Mouse (Mus musculus): Measurements from ENCODE around the gene Nphs1. TPM values are rescaled to one million over a fixed set of nuclear protein-coding genes. Genes with fewer than 3 reads are reported as not detected.
"Not testable (repeated sequence)": the region's sequence is repeated elsewhere in the genome, so short reads cannot be mapped to it uniquely, and the experiment has no call there.

Nphs1 gene
- polyA plus RNA-seq, 1 experiment from 2014 or later = 3.7 TPM

DNA sequence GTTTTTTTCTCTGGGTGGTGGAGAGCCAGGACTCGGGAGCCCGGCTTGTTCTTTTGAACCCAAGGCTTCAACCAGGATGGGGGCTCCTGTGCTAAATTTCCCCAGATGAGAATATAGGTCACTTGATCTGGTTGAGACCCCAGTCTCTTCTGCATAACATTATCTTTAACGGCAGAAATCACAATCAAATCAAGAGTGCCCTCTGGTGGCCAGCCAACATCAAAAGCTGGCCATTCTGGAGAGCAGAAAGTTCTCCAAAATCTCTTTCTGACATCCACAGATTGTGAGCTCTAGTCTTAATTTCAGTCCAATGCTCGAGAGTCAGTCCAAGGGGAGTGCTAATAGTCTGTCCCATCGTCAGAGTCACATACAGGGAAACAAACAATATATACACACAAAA lies 43.0 kb downstream of the Nphs1 start:
- not testable (repeated sequence) for H3K9me3 ChIP-seq; H3K27ac ChIP-seq; H3K9ac ChIP-seq; ATAC-seq (ENCODE audit: insufficient read depth, low FRiP score, low read depth); H3K4me1 ChIP-seq; H3K27me3 ChIP-seq (replicated peaks); H3K4me2 ChIP-seq; H3K36me3 ChIP-seq; H3K4me3 ChIP-seq (replicated peaks)
- 71% methylated on average over 5 of the region's 5 CpGs for WGBS

DNA sequence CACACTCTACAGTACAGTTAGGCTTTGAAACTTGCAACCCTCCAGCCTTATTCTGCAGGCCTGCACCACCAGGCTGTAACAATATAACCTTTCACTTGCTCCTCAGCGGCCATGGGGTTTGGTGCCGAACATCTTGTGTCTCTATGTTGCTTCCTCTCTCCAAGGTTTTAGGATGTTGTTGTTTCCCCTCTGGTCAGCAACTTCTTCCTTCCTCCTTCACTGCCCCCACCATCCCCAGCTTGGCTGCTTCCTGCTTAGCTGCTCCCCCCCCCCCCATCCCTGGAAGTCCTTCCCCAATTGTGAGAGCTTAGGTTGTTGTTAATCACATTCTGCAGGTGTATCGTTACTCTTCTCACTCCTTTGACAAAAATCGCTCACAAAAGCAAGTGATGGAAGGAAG lies 49.9 kb downstream of the Nphs1 start:
- Histone ChIP-seq H3K4me2 (no peak overlapping the region), H3K27me3 (replicated peaks) (no peaks in the 10 kb centered on the region), H3K4me3 (replicated peaks) (no peak overlapping the region), H3K27ac (no peak overlapping the region), H3K9ac (no peak overlapping the region), H3K36me3 (no peaks in the 10 kb centered on the region), H3K4me1 (no peaks in the 10 kb centered on the region), H3K9me3 (no peaks in the 10 kb centered on the region)
- no peak for ATAC-seq (ENCODE audit: insufficient read depth, low FRiP score, low read depth)
- WGBS = 62% methylated on average over 4 of the region's 4 CpGs

DNA sequence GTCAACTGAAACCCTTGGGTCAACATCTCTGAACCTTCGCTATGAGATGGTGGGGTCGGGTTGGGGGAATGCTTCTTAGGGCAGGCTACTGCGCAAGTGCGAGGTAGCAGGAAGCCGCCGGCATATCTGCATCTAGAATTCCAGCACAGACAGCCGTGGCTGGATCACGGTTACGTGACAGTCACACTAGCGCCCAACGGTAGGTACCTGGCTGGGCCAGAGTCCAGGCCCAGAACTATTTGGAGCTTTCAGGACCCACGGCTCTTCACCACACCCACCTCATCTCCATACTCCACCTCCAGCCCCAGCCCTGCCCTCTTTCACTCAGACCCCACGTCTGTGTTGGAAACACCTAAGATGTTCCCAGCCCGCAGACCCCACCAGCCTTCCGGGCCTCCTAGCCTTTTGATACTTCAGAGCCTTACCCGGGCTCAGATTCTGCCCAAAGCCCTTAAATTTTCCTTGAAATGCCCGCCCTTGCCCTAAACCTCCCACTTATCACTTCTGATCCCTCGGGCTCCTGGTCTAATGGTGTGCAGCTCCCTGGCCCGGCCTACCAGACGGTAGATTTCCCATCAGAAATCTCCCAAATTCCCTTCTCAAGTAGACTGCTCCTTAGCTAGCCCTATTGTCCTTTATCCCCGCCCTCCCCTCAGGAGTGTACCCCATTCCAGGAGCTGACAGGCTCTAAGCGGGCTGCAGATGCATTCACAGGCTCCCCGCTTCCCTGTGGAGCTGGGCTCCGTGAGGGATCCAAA lies 57.1 kb downstream of the Nphs1 start:
- no peaks in the 10 kb centered on the region for H3K27me3 ChIP-seq (replicated peaks)
- H3K27ac ChIP-seq = no peak overlapping the region
- ATAC-seq (ENCODE audit: insufficient read depth, low FRiP score, low read depth) = no peak
- H3K4me3 ChIP-seq (replicated peaks) = no peak overlapping the region
- no peak overlapping the region for H3K4me2 ChIP-seq
- no peak overlapping the region for H3K9ac ChIP-seq
- no peaks in the 10 kb centered on the region for H3K9me3 ChIP-seq
- H3K36me3 ChIP-seq = no peaks in the 10 kb centered on the region
- no peaks in the 10 kb centered on the region for H3K4me1 ChIP-seq
- WGBS = 56% methylated on average over 24 of the region's 24 CpGs

DNA sequence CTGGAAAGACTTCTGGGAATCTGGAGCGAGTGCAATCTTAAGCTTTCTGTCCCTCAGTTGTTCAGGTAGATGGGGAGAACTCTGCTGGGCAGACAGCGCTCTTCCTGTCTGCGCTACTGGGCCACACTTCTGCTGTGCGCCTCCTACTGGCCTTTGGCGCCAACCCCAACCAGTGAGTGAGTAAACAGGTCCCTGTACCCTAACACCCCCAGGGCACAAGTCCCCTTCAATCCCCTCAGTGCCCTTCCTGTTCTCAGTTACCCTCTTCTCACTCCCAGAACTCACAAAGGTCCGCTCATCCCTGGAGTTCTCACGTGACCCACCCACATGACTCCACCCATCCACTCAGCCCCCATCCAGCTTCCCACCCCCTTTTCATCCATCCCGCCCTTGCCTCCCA lies 60.2 kb downstream of the Nphs1 start:
- no peak for ATAC-seq (ENCODE audit: insufficient read depth, low FRiP score, low read depth)
- H3K27me3 ChIP-seq (replicated peaks) = no peaks in the 10 kb centered on the region
- H3K27ac ChIP-seq = no peak overlapping the region
- 0 out of 2 replicates have a peak, but pooled peaks cover under 1% of the 10 kb centered on the region for H3K36me3 ChIP-seq
- no peaks in the 10 kb centered on the region for H3K4me1 ChIP-seq
- H3K9ac ChIP-seq = no peak overlapping the region
- 34% methylated on average over 8 of the region's 8 CpGs for WGBS
- no peak overlapping the region for H3K4me2 ChIP-seq
- no peak overlapping the region for H3K4me3 ChIP-seq (replicated peaks)
- no peaks in the 10 kb centered on the region for H3K9me3 ChIP-seq

DNA sequence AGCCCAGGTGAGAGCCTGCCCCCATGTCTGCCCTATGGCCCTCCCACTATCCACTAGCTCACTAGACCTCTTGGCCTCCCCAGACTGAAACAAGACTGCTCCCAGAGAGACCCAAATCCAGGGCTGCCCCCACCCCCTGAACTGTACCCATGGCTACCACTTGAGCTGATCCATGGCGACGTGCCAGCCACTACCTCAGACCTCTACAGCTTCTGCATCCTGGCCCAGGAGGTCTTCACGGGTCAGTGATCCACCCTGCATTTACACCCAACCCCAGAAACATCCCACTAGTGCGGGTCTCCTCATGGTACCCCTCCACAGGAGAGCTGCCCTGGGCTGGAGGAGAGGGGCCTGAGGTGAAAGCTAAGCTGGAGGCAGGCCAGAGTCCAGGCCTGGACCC lies 62.3 kb downstream of the Nphs1 start:
- Histone ChIP-seq H3K9ac (no peak overlapping the region), H3K36me3 (peaks cover 15% of the 10 kb centered on the region; the same call in 1 of the 2 replicates), H3K27ac (no peak overlapping the region), H3K4me1 (no peaks in the 10 kb centered on the region), H3K9me3 (no peaks in the 10 kb centered on the region), H3K4me2 (no peak overlapping the region), H3K27me3 (replicated peaks) (no peaks in the 10 kb centered on the region), H3K4me3 (replicated peaks) (no peak overlapping the region)
- 81% methylated on average over 4 of the region's 4 CpGs for WGBS
- no peak for ATAC-seq (ENCODE audit: insufficient read depth, low FRiP score, low read depth)

DNA sequence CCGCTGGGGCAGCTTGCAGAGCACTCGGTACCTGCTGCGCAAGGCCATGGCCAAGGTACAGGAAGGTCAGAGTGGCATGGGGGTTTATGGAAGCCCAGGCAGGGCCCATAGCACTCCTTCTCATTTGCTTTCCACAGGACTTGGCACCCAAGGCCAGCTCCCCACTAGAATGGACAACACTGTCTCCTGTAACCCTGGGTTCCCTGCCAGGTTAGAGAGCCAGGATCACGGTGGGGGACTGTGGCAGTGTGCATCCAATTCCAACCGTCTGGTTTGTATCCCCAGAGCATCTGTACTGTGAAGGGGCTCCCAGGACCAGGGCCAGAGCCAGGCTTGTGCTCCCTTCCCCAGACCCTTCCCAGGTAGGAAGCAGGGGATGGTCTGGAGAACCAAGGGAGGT lies 62.7 kb downstream of the Nphs1 start:
- H3K9me3 ChIP-seq = no peaks in the 10 kb centered on the region
- no peak overlapping the region for H3K27ac ChIP-seq
- no peak overlapping the region for H3K4me3 ChIP-seq (replicated peaks)
- 69% methylated on average over 5 of the region's 5 CpGs for WGBS
- no peak overlapping the region for H3K4me2 ChIP-seq
- H3K4me1 ChIP-seq = 0 out of 2 replicates have a peak, but pooled peaks cover 1% of the 10 kb centered on the region
- peaks cover 15% of the 10 kb centered on the region; the same call in 1 of the 2 replicates for H3K36me3 ChIP-seq
- ATAC-seq (ENCODE audit: insufficient read depth, low FRiP score, low read depth) = no peak
- H3K27me3 ChIP-seq (replicated peaks) = no peaks in the 10 kb centered on the region
- H3K9ac ChIP-seq = no peak overlapping the region

DNA sequence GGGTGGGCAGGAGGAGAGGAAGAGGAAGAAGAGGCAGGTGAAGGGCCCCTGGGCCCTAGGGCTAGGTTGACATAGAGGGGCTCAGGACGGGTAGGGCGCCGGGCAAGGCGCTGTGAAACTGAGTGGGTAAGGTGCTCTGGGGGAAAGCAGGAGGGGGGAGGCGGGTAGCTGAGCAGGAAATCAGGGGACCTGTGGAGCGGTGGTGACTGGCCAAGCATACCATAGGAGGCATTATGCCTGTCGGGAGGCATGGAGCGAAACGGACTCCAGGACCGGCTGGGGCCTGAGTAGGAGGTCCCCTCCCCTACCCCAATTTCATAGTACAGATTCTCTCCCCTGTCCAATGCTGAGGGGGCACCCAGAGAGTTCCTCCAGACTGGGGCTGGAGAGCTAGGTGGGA lies 64.8 kb downstream of the Nphs1 start:
- WGBS = 92% methylated on average over 10 of the region's 10 CpGs
- H3K9ac ChIP-seq = no peak overlapping the region
- peaks cover 19% of the 10 kb centered on the region for H3K36me3 ChIP-seq
- no peaks in the 10 kb centered on the region for H3K9me3 ChIP-seq
- H3K27ac ChIP-seq = no peak overlapping the region
- no peak for ATAC-seq (ENCODE audit: insufficient read depth, low FRiP score, low read depth)
- no peaks in the 10 kb centered on the region for H3K27me3 ChIP-seq (replicated peaks)
- peaks cover 14% of the 10 kb centered on the region; the same call in 1 of the 2 replicates for H3K4me1 ChIP-seq
- H3K4me3 ChIP-seq (replicated peaks) = no peak overlapping the region
- no peak overlapping the region for H3K4me2 ChIP-seq

DNA sequence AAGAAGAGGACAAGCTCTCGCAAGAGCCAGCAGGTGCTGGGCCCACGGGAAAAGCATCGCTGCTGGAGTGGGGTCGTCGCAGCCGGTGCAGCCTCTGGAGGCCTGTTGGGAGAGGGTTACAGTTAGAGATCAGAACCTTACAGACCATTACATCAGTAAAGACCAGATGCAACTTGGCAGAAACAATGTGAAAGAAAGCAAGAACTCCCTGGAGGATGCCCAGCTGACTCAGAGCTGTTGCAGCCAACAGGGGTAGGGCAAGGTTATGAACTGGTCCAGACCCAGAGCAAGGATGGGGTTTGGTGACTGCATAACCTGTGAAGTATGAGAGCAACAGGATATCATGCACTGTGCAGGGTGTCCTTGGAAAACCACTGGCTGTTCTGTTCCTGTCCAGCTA lies 66.4 kb downstream of the Nphs1 start:
- Histone ChIP-seq H3K4me1 (peaks cover 14% of the 10 kb centered on the region; the same call in 1 of the 2 replicates), H3K9ac (no peak overlapping the region), H3K27ac (no peak overlapping the region), H3K27me3 (replicated peaks) (no peaks in the 10 kb centered on the region), H3K36me3 (peaks cover 34% of the 10 kb centered on the region), H3K9me3 (no peaks in the 10 kb centered on the region), H3K4me2 (no peak overlapping the region), H3K4me3 (replicated peaks) (no peak overlapping the region)
- WGBS = 86% methylated on average over 6 of the region's 6 CpGs
- no peak for ATAC-seq (ENCODE audit: insufficient read depth, low FRiP score, low read depth)

DNA sequence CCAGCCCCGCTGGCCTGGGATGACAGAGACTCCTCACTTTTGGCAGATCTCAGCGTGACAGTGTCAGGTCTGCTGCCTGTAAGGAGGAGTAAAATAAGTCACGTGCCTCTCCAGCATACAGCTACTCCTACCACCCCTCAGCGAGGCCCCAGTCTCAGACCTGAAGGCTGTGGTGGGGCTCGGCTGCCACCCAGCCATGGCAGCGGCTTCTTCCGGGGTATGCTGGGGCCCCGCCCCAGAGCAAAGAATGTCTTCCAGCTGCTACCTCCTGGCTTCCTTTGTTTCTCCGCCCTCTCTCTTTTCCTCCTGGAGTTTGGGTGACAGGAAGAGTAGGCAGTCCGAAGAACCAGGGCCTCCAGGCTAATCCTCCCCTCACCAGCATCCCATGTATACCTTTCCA lies 67.8 kb downstream of the Nphs1 start:
- ATAC-seq (ENCODE audit: insufficient read depth, low FRiP score, low read depth) = no peak
- H3K36me3 ChIP-seq = peaks cover 45% of the 10 kb centered on the region

DNA sequence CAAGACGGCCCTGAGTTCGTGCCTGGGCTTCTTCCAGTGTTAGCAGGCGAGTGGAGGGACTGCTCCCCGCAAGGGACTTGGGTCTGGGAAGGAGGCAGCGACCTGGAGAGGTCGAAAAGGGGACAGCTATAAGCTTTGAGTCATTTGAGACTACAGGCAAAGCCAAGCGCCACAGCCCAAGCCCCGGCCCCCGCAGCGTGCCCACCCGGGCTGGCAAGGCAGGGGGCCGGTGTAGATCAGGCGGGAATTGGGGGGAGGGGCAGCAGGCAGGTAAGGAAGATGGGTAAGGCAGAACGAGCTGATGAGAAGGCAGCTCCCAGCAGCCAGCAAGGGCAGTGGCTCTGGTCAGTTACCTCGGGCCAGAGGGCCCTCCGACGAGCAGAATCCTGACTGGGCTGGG lies 68.3 kb downstream of the Nphs1 start:
- H3K4me1 ChIP-seq = peaks cover 16% of the 10 kb centered on the region; the same call in 1 of the 2 replicates
- H3K27me3 ChIP-seq (replicated peaks) = no peaks in the 10 kb centered on the region
- peaks cover 48% of the 10 kb centered on the region for H3K36me3 ChIP-seq
- H3K9me3 ChIP-seq = no peaks in the 10 kb centered on the region
- no peak for ATAC-seq (ENCODE audit: insufficient read depth, low FRiP score, low read depth)
- H3K27ac ChIP-seq = peak overlapping the region; percentile 26; the same call in 1 of the 2 replicates
- WGBS = 32% methylated on average over 17 of the region's 17 CpGs
- peak overlapping the region; percentile 37 for H3K4me2 ChIP-seq
- H3K9ac ChIP-seq = no peak overlapping the region
- H3K4me3 ChIP-seq (replicated peaks) = no peak overlapping the region; the same call in 1 of the 2 replicates

More for the DNA sequence above, 67.8 kb downstream of the Nphs1 start:
- WGBS = 30% methylated on average over 10 of the region's 10 CpGs
- Histone ChIP-seq H3K9ac (no peak overlapping the region), H3K27me3 (replicated peaks) (no peaks in the 10 kb centered on the region), H3K27ac (peak overlapping the region; percentile 26; the same call in 1 of the 2 replicates), H3K4me3 (replicated peaks) (no peak overlapping the region; the same call in 1 of the 2 replicates), H3K9me3 (no peaks in the 10 kb centered on the region), H3K4me2 (peak overlapping the region; percentile 37), H3K4me1 (peaks cover 14% of the 10 kb centered on the region; the same call in 1 of the 2 replicates)

DNA sequence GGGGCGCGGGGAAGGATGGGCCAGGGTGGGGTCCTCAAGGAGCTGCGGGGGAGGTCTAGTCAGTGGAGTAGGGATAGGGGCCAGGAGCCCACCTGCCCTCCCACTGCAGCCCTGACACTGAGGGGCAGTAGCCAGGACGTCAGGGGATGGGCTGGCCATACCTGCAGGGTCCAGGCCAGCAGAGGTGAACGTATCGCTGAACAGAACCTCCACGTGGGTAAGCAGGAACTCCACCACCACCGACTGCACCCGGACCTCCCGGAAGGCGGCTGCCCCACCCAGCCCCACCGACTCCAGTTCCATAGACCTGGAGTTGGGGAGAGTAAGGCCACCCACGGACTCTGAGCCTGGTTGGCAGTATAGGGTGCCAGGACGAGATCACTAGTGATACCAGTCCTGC lies 68.9 kb downstream of the Nphs1 start:
- Histone ChIP-seq H3K4me3 (replicated peaks) (no peak overlapping the region), H3K27ac (no peak overlapping the region), H3K9me3 (no peaks in the 10 kb centered on the region), H3K4me1 (peaks cover 19% of the 10 kb centered on the region; the same call in 1 of the 2 replicates), H3K27me3 (replicated peaks) (no peaks in the 10 kb centered on the region), H3K9ac (no peak overlapping the region), H3K36me3 (peaks cover 52% of the 10 kb centered on the region), H3K4me2 (no peak overlapping the region)
- ATAC-seq (ENCODE audit: insufficient read depth, low FRiP score, low read depth) = no peak
- WGBS = 68% methylated on average over 14 of the region's 14 CpGs

DNA sequence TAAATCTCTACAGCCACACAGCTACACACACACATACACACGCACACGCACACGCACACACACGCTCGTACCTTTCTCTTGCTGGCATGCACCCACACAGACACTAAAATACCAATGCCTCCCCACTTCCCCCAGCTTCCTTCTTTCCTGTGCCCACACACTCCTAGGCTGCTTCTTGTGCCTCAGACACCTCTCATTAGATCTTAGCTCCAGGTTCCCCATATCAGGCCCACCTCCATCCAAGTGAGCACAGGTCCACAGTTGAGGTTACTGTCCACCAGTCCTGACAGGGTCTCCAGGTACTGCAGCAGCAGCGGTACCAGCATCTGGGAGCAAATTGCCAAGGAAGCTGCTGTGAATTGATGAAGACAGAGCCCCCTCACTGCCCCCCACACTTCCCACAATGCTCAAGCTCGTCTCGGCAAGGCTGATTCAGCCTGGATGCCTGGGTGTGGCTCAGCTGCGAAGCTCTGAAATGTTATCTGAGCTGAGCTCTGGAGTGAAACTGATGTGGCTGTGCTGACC lies 73.2 kb downstream of the Nphs1 start:
- WGBS = 73% methylated on average over 9 of the region's 9 CpGs
- Histone ChIP-seq H3K4me2 (no peak overlapping the region), H3K36me3 (peaks cover 40% of the 10 kb centered on the region), H3K4me1 (peaks cover 22% of the 10 kb centered on the region; the same call in 1 of the 2 replicates), H3K9me3 (no peaks in the 10 kb centered on the region), H3K27ac (no peak overlapping the region), H3K9ac (no peak overlapping the region), H3K4me3 (replicated peaks) (no peak overlapping the region), H3K27me3 (replicated peaks) (no peaks in the 10 kb centered on the region)
- ATAC-seq (ENCODE audit: insufficient read depth, low FRiP score, low read depth) = no peak
